Mouse (Mus musculus) small intestine, adult 2 months (tissue): Measurements from ENCODE around the gene Mark2. TPM values are rescaled to one million over a fixed set of nuclear protein-coding genes. Genes with fewer than 3 reads are reported as not detected.
"Not testable (repeated sequence)": the region's sequence is repeated elsewhere in the genome, so short reads cannot be mapped to it uniquely, and the experiment has no call there.

Experiments used
- H3K27ac ChIP-seq: fragments of 200-500 bp; 2 replicates; pipeline ENCODE4 v1.5.1; 2012; ENCODE audit warnings: low read depth, low read length, control low read depth, inconsistent platforms; ENCODE audit not compliant: insufficient read depth
- H3K27me3 ChIP-seq: fragments of 200-500 bp; 2 replicates; pipeline ENCODE4 v1.6.1; 2012; ENCODE audit warnings: mild to moderate bottlenecking, moderate library complexity, low read length, inconsistent platforms; ENCODE audit not compliant: control insufficient read depth, insufficient read depth
- H3K36me3 ChIP-seq: fragments of 200-500 bp; 2 replicates; pipeline ENCODE4 v1.6.1; 2012; ENCODE audit warnings: mild to moderate bottlenecking, low read length, control low read depth, inconsistent platforms; ENCODE audit not compliant: control insufficient read depth, insufficient read depth
- H3K4me1 ChIP-seq: fragments of 200-500 bp; 2 replicates; pipeline ENCODE4 v1.6.1; 2012; ENCODE audit warnings: low read length, inconsistent platforms, mixed read lengths; ENCODE audit not compliant: control insufficient read depth, insufficient read depth, insufficient read length
- H3K4me3 ChIP-seq: fragments of 200-500 bp; 2 replicates; pipeline ENCODE4 v1.5.1; 2012; ENCODE audit warnings: low read depth, mild to moderate bottlenecking, control low read depth, inconsistent platforms, low read length, moderate library complexity
- CTCF ChIP-seq: fragments of 200-500 bp; IDR thresholded peaks from 2 replicates; pipeline ENCODE4 v1.5.1; 2012; ENCODE audit warnings: low read depth, mild to moderate bottlenecking, control low read depth, inconsistent platforms, low read length, moderate library complexity, mixed read lengths; ENCODE audit not compliant: insufficient replicate concordance, insufficient read length; ENCODE audit errors: extremely low read depth
- POLR2A ChIP-seq: fragments of 200-500 bp; IDR thresholded peaks from 2 replicates; pipeline ENCODE4 v1.6.1; 2012; ENCODE audit warnings: low read depth, mild to moderate bottlenecking, control low read depth, inconsistent platforms, low read length, moderate library complexity
- WGBS: fragments of 180-500 bp; shearing (Covaris S2); methylation state at CpG from one replicate; pipeline ENCODE4 v1.1.7; 2018; 5-methylcytosine and 5-hydroxymethylcytosine counted together
- polyA plus RNA-seq: library from polyadenylated mRNA; depleted of rRNA; stranded (reverse); fragments of >200 nt; gene quantifications from 2 replicates; pipeline ENCODE4 v1.2.3, GENCODE M21; 2012

The Mark2 gene
- polyA plus RNA-seq, 1 experiment, result 279 TPM

GRCm38 (mm10) chr19:7377639-7378038 is 36.0 kb upstream of the Mark2 start:
- no peak for TF ChIP-seq CTCF
- TF ChIP-seq POLR2A, result no peak
- Histone ChIP-seq H3K36me3 (peaks cover 21% of the 10 kb centered on the region), H3K27me3 (no peaks in the 10 kb centered on the region), H3K27ac (no peak overlapping the region), H3K4me3 (no peak overlapping the region), H3K4me1 (peaks cover 4% of the 10 kb centered on the region; the same call in 1 of the 2 replicates)
- WGBS, result 76% methylated on average over 2 of the region's 2 CpGs

GRCm38 (mm10) chr19:7374491-7374890 is 32.8 kb upstream of the Mark2 start:
- Histone ChIP-seq H3K4me1 (peaks cover 2% of the 10 kb centered on the region; the same call in 1 of the 2 replicates), H3K36me3 (peaks cover 36% of the 10 kb centered on the region), H3K27ac (no peak overlapping the region), H3K27me3 (no peaks in the 10 kb centered on the region), H3K4me3 (no peak overlapping the region)
- TF ChIP-seq CTCF (no peak), POLR2A (no peak)
- 97% methylated on average over 8 of the region's 8 CpGs for WGBS

- H3K27me3 ChIP-seq, H3K4me3 ChIP-seq, H3K27ac ChIP-seq, H3K4me1 ChIP-seq: not testable (repeated sequence)
- WGBS, result 36% methylated on average over 4 of the region's 4 CpGs
- peaks cover 37% of the 10 kb centered on the region for H3K36me3 ChIP-seq
Measured at GRCm38 (mm10) chr19:7369469-7369868, 27.8 kb upstream of the Mark2 start.

- WGBS, result 48% methylated on average over 6 of the region's 6 CpGs
- no peak for TF ChIP-seq POLR2A
- TF ChIP-seq CTCF, result no peak
- H3K4me1 ChIP-seq, result no peaks in the 10 kb centered on the region
- H3K36me3 ChIP-seq, result peaks cover 9% of the 10 kb centered on the region
- no peaks in the 10 kb centered on the region for H3K27me3 ChIP-seq
- H3K4me3 ChIP-seq, result no peak overlapping the region
- no peak overlapping the region for H3K27ac ChIP-seq
Measured at GRCm38 (mm10) chr19:7353636-7354035, 12.0 kb upstream of the Mark2 start.

GRCm38 (mm10) chr19:7352809-7353495 is 11.3 kb upstream of the Mark2 start:
- H3K27ac ChIP-seq, result no peak overlapping the region
- TF ChIP-seq POLR2A, result no peak
- WGBS, result 85% methylated on average over 11 of the region's 11 CpGs
- no peak overlapping the region for H3K4me3 ChIP-seq
- H3K27me3 ChIP-seq, result no peaks in the 10 kb centered on the region
- no peaks in the 10 kb centered on the region for H3K4me1 ChIP-seq
- H3K36me3 ChIP-seq, result peaks cover 6% of the 10 kb centered on the region

GRCm38 (mm10) chr19:7349993-7350392 is 8.3 kb upstream of the Mark2 start:
- TF ChIP-seq CTCF (no peak), POLR2A (no peak)
- H3K4me3 ChIP-seq, result no peak overlapping the region
- H3K36me3 ChIP-seq, result no peaks in the 10 kb centered on the region
- H3K27ac ChIP-seq, result no peak overlapping the region
- 88% methylated on average over 1 of the region's 1 CpGs for WGBS
- H3K27me3 ChIP-seq, result no peaks in the 10 kb centered on the region
- H3K4me1 ChIP-seq, result no peaks in the 10 kb centered on the region

GRCm38 (mm10) chr19:7345235-7345755 is 3.6 kb upstream of the Mark2 start:
- H3K4me3 ChIP-seq, result no peak overlapping the region
- 14% methylated on average over 4 of the region's 4 CpGs for WGBS
- TF ChIP-seq POLR2A, result no peak
- TF ChIP-seq CTCF, result peak; percentile 81; the same call in 1 of the 2 replicates

More at GRCm38 (mm10) chr19:7345235-7345755, 3.6 kb upstream of the Mark2 start:
- H3K4me1 ChIP-seq, result peaks cover 3% of the 10 kb centered on the region; the same call in 1 of the 2 replicates
- H3K27me3 ChIP-seq, result no peaks in the 10 kb centered on the region
- no peaks in the 10 kb centered on the region for H3K36me3 ChIP-seq
- H3K27ac ChIP-seq, result no peak overlapping the region
